Mouse (Mus musculus) inflammation-experienced regulatory T-cells, adult 6 months (primary cell): Measurements from ENCODE around the gene Tbcb. TPM values are rescaled to one million over a fixed set of nuclear protein-coding genes. Genes with fewer than 3 reads are reported as not detected.
"Not testable (repeated sequence)": the region's sequence is repeated elsewhere in the genome, so short reads cannot be mapped to it uniquely, and the experiment has no call there.

ENCODE experiments used
- ATAC-seq: one replicate; pipeline ENCODE4 v1.8.0; 2017
- polyA plus RNA-seq, 3 experiments: library from polyadenylated mRNA; unstranded; fragments of 100-300 nt; shearing (Covaris generic); gene quantifications; one replicate each; pipeline ENCODE4 v1.2.1; 2017

Gene Tbcb
- 100 to 1,000 TPM in 2 of 3 experiments, 10 to 100 TPM in 1; 95.8 to 156 (median 120) TPM for polyA plus RNA-seq

DNA sequence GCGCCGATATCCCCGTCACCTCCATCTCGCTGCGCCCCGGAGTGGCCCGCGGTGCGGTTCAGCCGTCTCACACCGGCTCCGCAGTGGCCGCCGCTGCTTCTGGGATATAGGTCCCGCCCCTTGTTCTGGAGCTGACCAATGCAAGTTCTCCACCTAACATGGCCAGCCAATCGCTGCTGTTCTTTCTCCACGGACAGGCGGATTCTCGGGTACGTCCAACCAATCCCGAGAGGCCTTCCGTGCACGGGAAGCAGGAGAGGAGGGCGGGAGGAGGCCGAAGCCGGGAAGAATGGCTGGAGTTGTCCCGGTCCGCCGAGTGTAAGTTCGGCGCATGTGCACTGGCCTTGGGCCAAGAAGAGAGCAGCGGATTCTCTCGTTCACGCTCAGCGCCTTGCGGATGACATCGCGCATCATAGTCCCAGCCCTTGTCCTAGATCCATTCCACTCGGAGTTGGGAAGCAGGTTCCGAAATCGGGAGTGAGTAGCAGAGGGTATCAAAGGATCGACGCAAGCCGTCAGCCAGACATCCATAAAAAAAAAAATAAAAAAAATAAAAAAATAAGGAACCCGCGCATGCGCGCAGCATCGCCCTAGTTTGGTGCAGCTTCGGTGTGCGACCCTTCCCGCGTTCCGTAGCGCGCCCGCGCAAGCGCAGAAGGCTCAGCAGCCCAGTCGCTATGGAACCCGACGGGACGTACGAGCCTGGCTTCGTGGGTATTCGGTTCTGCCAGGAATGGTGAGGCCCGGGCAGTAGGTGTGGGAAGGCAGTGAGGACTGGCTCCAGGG is at the start of gene Tbcb, which contains the start of gene Polr2i:
Gene Tbcb (minus strand): TSS at position 604 of the 786 bp plus-strand sequence.
Gene Polr2i (plus strand): TSS at position 280 of the 786 bp plus-strand sequence.
- peak; percentile 95 for ATAC-seq

DNA sequence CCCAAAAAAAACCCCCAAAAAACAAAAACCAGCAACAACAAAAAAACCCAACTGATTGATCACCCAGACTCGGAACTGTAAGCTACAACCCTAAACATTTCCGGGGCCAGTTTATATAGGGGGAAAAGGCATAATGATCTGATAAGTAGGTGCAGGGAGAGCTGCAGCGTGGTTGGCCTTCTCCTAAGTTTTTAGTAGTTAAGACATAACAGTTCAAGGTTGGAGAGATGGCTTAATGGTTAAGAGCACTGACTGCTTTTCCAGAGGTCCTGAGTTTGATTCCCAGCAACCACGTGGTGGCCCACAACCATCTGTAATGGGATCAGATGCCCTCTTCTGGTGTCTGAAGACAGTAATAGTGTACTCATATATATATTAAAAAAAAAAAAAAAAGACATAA is 49.5 kb upstream of the Tbcb start:
- ATAC-seq = no peak

DNA sequence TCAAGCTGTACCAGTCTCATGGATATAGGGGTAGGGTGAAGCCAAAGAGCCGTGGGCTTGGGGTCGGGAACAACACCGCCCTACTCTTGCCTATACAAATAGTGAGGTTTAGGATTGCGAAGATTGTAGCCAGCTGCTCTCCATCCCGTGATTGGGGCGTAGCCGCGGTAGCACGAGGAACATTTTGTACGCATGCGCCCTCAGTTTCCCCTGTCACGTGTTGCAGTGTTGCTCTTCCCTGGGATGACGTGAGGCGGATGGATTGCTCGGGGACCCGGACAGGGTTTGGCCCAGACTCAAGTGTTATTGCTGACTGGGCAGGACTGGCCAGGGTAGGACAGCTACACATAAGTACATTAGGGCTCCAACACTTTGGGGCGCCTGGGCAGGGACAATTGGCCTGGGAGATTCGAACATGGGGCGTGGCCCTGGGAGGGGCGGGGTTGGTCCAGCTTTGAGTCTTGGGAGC is 48.6 kb upstream of the Tbcb start:
- ATAC-seq = peak; percentile 68

DNA sequence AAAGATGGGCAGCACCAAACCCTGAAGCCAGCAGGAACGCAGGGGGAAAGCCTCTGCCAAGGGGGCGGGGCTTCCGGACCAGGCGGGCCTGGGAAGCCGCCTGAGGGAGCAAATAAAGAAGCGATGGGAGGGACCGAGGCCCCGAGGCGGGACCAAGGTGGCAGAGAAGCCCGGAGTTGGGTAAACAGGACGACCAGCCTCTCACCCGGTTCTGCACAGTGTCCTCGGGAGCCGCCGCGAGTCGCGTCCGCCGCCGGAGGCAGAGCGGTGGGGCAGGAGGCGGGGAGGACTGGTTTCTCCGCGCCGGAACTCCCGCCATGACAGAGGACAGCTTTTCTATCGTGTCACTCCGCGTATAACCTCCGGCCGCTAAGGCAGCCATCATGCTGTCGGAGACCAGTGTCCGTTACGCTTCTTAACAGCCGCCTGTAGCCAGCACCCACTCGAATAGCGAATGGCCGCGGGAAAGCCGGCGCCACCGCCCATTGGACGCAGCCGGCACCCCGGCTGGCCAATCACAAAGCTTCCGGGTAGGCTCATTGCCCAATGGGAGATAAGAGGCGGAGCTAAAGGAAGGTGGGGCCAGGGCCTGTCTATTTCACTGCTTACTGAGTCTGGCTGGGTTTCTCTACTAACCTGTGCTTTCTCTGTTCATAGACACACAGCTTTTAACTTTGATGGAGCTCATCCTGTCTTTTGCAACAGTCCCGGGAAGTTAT is 48.0 kb upstream of the Tbcb start, which contains the start of the genes Thap8 and Wdr62:
Gene Thap8 (plus strand): TSS at position 144 of the 719 bp plus-strand sequence.
Gene Wdr62 (minus strand): TSS at position 469 of the 719 bp plus-strand sequence.
- peak; percentile 96 for ATAC-seq

DNA sequence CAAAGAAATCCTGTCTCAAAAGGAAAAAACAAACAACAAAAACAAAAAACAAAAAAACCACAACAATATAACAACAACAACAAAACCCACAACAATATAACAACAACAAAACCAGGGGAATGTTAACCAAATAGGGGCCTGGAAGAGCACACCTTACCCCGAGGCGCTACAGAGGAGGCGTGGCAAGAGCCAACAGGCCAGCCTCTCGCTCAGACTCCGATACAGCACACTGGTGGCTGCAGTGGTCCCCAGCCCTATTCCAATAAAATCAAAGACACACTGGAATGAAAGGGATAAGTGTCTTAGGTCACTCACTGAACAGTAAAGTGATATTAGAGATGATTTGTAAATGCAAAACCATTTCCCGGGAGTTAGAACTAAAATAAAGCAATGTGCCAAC is 47.5 kb upstream of the Tbcb start:
- ATAC-seq = no peak

DNA sequence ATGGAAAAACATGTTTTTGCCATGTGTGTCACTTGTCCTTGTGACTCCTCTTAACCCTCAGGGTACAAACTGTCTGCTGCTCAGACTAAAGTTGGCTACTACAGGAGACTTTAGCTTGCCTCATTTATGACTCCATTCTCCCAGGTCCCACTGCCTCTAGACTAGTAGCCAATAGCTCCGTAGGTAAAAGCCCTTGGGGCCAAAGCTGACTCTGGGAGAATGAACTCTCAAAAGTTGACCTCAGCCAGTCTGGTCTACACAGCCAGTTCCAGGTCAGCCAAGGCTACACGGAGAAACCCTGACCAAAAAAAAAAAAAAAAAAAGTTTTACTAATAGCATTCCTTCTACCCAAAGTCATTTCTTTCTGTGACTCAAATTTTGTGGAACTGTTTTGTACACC is 46.8 kb upstream of the Tbcb start:
- no peak for ATAC-seq

DNA sequence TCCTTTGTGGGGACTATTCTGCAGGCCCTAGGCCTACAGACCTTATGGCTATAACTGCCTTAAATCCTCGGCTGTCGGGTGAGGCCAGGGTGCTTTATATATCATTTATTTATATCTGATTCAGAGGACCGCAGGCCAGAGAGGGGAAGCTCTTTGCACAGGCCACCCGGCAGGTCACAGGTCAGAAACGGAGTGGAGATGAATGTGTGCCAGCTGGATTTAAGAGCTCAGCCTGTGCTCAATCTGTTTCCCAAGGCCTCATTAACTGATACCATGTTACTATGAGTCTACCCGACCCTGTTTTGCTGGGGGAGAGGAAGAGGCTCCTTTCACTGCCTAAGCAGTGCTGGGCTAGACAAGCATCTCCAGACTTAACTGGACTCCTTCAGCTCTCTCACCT is 42.3 kb upstream of the Tbcb start:
- ATAC-seq = no peak

DNA sequence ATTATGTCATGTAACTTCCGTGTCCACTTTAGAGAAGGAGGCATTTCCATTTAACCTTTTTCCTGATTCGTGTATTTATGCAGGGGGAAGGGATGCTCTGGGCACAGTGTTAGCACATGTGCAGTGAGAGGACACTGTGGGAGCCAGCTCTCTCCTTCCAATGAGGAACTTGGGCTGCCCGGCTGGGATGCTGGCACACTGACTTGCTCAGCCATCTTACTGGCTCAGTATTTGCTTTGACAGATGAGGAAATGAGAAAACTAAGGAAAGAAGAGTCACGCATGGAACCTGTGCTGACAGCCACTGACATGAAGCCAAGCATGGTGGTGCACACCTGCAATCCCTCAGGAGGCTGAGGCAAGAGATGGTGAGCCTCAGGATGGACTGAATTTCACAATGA is 37.6 kb upstream of the Tbcb start:
- ATAC-seq = no peak

DNA sequence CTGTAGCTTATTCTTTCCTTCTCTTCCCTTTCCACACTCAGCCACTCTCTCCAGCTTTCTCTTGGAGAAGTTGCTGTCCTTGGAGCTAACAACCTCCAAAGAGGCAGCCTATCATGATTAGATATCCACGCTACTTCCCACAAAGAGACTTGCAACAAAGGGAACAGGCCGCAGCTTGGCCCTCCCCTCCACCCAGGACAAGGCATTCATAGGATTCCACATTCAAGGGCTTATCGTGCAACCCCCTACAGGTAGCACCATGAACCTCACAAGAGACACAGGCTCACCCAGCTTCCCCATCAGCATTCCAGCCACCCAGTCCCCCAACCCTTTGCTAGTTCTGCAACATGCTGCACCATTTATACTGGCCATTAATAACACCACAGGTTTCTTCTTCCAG is 34.7 kb upstream of the Tbcb start:
- ATAC-seq = no peak

DNA sequence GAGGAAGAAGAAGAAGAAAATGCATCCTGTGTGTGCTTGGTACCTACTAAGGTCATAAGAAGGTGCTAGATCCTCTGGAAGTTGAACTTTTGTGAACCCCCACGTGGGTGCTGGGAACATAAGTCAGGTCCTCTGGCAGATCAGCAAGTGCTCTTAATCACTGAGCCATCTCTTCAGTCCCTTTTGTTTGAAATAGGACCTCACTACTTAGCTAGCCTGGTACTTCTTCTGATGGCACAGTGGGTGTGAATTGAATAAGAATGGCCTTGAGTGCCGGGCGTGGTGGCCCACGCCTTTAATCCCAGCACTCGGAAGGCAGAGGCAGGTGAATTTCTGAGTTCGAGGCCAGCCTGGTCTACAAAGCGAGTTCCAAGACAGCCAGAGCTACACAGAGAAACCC is 33.9 kb upstream of the Tbcb start:
- ATAC-seq = no peak

DNA sequence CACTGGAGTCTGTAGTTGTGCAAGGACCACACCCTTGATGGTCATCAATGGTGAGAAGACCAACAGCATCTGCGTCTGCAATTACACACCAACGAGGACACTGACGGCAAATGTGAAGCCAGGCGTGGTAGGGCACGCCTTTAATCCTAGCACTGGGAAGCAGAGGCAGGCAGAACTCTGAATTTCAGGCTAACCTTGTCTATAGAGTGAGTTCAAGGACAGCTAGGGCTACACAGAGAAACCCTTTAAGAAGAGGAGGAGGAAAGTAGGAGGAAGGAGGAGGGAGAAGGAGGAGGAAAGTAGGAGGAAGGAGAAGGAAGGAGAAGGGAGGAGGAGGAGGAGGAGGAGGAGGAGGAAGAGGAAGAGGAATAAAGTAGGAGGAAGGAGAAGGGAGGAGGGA is 33.5 kb upstream of the Tbcb start:
- ATAC-seq = no peak

DNA sequence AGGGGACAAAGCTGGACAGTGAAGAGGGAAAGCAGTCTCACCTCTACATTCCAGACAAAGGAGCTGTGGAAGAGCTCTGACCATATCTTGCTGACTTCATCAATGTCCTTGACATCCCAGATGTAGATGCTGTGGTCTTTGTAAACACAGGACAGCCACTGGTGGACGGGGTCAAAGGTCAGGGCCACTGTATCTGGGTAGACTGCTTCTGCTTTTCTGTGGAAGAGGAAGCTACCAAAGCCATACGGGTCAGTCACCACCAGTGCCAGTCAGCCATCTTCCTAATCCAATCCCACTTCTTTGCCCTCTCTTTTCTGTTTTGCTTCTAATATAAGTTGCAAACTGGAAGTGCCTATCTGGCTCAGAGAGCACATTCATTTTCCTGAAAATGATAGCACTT is 33.0 kb upstream of the Tbcb start:
- ATAC-seq = no peak

DNA sequence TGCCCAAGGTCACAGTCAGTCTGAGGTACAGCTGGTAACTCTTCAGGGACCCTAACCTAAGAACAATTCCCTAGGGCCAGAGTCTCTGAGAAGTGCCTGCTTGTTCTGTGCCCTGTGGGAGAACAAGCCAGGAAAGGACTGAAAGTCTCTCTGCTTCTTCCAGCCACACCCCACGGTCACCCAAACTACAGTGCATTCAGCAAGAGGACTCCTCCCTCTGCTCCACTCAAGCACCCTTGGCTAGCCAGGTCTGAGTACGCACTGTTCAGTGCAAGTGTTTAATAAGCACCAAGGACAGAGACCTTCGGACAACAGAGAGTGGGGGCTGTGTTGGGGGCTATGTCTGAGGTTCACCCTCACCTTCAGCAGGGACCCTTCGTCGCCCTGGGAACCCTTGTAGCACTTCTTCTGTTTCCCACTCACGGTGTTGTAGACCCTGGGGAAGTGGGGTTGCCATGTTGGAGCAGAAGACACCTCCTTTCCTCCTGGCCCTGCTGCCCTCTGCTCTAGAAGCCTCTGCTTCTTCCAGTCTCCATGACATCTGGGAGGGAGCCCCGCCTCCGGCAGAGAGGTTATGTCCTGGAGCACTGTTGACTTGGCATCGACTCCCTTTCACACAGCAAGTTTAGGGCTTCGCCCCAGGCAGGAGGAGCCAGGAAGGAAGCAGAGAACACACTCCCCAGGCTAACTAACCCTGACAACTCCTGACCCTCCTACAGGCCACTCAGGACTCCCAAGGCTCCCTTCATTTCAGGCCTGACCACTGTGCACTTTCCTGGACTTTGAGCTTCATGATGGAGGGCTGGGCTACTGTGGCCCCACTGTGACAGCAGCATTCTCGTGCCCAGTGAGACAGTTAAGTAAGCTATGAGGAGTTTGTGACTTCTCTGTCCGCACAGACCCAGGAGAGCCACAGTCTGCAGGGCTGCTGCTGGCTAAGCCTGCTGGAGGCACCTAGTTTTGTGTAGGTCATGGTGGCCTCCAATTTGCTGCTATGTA is 20.2 kb upstream of the Tbcb start:
- ATAC-seq = no peak

DNA sequence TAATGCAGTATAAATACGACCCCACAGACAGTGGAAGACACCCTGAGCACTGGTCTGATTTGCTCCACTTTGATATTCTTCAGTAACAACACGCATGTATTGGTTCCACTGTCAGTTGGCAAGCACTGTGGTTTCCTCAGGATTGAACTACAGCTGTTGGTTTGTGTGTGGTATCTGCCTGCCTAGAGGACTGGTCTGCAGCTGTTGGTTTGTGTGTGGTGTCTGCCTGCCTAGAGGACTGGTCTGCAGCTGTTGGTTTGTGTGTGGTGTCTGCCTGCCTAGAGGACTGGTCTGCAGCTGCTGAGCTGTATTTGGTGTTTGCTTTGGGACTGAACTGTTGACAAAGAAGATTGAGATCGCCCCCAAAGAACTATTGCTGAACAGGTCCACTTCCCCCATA is 5.3 kb upstream of the Tbcb start:
- ATAC-seq = not testable (repeated sequence)

DNA sequence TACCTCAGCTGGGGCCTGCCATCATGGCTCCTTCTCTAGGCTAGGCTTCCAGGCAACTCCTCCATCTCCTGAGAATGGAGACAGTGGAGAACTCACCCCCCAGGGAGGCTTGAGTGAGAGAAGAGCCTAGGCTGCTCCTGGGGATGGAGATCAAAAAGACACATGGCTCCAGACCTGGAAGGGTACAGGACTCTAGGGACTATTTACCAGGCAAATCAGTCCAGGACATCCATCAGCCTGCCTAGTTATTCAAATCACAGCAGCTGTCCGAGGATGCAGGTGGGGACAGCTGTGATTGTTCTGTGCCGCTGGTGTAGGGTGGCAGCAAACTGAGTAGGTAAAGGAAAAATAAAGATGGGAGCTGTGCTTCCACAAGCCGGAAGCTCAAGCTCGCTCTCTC is 3.6 kb upstream of the Tbcb start, which contains the start of gene Ovol3:
Gene Ovol3 (minus strand): TSS at position 101 of the 400 bp plus-strand sequence.
- ATAC-seq = no peak

DNA sequence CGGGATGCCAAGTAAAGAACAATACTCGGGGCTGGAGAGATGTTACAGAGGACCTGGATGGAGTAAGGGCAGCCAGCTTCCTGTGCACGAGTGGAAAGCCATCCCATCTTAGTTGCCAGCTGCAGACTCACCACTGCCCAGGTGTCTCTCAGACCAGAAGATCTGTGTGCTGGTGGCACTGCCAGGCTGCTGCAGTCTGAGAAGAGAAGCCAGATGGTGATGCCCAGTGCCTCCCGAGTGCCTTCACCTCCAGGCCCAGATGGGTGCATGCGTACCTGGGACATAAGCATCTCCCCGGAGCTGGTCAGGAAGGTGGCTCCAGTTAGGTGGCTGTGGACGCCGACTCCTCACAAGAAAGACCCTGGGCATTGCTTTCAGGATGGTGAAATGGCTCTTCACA is 3.0 kb upstream of the Tbcb start:
- ATAC-seq = no peak

DNA sequence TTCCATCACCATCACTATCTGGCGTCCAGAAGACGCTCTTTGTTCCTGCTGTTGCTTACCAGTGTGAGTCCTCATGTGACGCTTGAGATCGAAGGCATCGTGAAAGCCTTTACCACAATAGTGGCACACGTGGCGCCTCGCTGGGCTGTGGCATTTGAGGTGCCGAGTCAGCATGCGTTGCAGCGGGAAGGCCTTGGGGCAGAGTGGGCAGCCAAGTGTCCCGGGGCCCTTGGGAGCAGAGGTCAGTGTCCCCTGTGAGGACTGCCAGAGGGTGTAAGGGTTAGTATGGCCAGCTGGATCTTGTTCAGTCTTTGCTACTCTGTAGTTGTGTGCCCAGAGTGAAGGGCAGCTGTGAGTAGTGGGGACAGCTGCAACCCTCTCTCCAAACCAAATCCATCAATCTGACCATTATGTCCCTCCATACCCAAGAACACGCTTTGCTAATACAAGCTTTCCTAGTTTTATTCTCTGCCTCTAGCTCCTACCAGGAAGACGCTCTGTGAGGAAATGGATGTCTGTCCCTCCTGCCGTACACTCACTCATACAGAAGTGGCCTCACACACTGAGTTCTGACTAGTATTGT is 2.3 kb upstream of the Tbcb start:
- ATAC-seq = no peak

DNA sequence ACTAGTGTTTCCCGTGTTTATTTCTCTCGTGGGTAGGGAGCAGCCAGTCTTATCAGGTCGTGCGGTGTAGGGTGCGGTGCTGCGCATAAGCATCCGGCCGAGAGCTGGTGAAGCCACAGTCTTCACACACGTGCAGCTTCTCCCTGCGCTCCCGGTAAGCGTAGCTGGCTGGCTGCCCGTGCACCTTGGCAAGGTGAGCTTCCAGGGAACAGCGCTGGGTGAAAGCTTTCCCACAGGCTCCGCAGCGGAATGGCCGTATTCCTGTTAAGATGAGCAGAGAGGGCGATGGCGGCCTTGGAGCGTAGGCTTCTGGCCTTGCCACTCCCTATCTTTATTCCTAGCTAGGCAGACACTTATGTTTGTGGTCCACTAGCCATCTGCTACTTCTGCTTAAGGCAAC is 1.3 kb upstream of the Tbcb start:
- no peak for ATAC-seq

DNA sequence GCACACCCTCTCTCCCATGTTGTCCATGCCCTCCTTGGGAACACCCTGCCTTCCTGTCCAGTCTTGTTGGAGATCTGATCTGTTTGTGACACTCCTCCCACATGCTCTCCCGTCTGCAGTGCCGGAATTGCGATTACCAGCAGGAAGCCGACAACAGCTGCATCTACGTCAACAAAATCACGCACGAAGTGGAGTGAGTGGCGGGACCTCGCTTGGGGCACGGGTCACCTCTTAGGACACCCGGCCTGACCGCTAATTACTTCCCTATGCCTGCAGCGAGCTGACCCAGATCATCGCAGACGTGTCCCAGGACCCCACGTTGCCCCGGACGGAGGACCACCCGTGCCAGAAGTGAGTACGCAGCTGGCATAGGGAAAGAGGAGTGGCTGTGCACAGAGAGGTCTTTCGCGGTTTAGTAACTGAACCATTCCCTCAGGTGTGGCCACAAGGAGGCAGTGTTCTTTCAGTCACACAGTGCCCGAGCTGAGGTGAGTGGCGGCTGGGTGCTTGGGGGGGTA is 618 bp upstream of the Tbcb start:
- no peak for ATAC-seq

DNA sequence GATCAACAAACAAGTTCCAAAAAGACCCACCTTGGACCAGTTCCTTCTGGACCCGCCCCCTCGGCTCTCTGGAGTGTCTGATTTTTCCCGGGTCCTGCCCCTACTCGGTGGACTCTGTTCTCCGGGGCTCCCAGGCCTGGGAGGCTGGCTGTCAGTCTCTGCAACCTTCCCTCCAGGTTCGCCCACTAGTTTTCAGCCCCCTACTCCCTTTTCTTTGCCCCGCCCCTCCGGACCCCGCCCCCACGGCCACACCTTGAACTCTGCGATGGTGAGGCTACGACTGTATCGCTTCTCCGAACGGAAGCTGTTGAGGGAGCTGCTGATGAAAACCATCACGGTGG is 774 bp downstream of the Tbcb start:
- ATAC-seq = no peak

DNA sequence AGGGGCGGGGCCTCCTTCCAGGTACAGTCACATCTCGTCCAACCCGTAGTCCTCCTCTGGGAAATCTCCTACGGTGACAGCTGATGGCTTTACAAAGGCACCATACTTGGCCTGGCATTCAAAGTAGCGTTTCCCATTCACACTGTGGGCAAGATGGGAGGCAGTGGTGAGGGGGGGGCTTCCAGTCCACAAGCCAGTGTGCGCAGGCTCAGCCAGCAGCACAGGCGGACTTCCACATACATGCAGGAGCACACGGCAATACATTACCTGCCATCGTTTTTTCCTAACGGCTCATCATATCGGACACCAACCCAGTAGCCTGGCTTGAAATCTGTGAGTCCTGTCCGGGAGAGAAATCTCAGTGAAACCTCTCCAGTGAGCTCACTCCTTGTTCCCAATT is 7.9 kb downstream of the Tbcb start:
- no peak for ATAC-seq

DNA sequence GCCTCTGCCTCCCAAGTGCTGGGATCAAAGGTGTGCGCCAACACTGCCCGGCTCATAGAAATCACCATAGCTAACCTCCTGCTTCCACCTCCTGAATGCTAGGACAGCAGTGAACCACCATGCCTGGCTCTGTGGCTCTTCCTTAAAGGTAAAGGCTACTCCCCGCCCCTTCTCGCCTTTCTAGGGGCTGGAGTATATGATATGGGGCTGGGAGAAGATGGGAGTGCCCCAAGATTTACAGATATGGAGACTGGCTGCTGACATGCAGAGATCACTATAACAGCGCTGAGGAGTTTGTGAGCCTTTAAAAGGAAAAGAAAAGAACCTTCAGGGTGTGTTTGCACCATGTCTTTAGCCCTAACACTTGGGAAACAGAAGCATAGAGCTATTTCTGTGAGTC is 9.9 kb downstream of the Tbcb start:
- no peak for ATAC-seq
